Mouse (Mus musculus) heart, embryonic 16.5 days (tissue): Measurements from ENCODE around the gene Herpud1. TPM values are rescaled to one million over a fixed set of nuclear protein-coding genes. Genes with fewer than 3 reads are reported as not detected.

Source experiments
- ATAC-seq: fragments of 200-750 bp; cut with Nextera tagmentation; replicated peaks from 2 replicates; pipeline ENCODE4 v1.8.0; 2017; ENCODE audit warnings: moderate number of reproducible peaks; ENCODE audit not compliant: insufficient read depth, low FRiP score; ENCODE audit errors: extremely low read depth
- H3K27ac ChIP-seq: fragments of 300-500 bp; sonication (generic); 2 replicates; pipeline ENCODE4 v1.5.1; 2014; ENCODE audit warnings: mild to moderate bottlenecking, low read length, control low read depth, moderate library complexity
- H3K27me3 ChIP-seq: fragments of 300-500 bp; sonication (generic); 2 replicates; pipeline ENCODE4 v1.6.1; 2014; ENCODE audit warnings: low read length, mixed read lengths; ENCODE audit not compliant: control insufficient read depth, insufficient read depth
- H3K36me3 ChIP-seq: fragments of 300-500 bp; sonication (generic); 2 replicates; pipeline ENCODE4 v1.6.1; 2014; ENCODE audit not compliant: control insufficient read depth, insufficient read depth
- H3K4me1 ChIP-seq: fragments of 300-500 bp; sonication (generic); 2 replicates; pipeline ENCODE4 v1.6.1; 2014; ENCODE audit warnings: low read length, mixed read lengths; ENCODE audit not compliant: control insufficient read depth, insufficient read depth
- H3K4me2 ChIP-seq: fragments of 300-500 bp; sonication (generic); 2 replicates; pipeline ENCODE4 v1.6.1; 2014; ENCODE audit warnings: low read depth, mild to moderate bottlenecking, control low read depth, low read length
- H3K4me3 ChIP-seq: fragments of 300-500 bp; sonication (generic); 2 replicates; pipeline ENCODE4 v1.5.1; 2014; ENCODE audit warnings: mild to moderate bottlenecking, control low read depth, low read length
- H3K9ac ChIP-seq: fragments of 300-500 bp; sonication (generic); 2 replicates; pipeline ENCODE4 v1.6.1; 2014; ENCODE audit warnings: low read length, control low read depth
- H3K9me3 ChIP-seq: fragments of 300-500 bp; sonication (generic); replicated peaks from 2 replicates; pipeline ENCODE4 v1.6.1; 2016; ENCODE audit warnings: low read length; ENCODE audit not compliant: control insufficient read depth
- WGBS: fragments of 180-500 bp; shearing (Covaris S2); extraction: QIAGEN DNeasy Blood & Tissue Kit; methylation state at CpG from one replicate; pipeline ENCODE4 v1.1.7; 2014; 5-methylcytosine and 5-hydroxymethylcytosine counted together
- polyA plus RNA-seq: library from polyadenylated mRNA; unstranded; fragments of >200 nt; fragmentation: Nextera tagmentation; extraction: Ambion mirVana; gene quantifications from 2 replicates; pipeline ENCODE4 v1.2.1, GENCODE M21; 2015

Gene Herpud1
- polyA plus RNA-seq, 1 experiment from 2014 or later: 120 TPM

- no peak overlapping the region; the same call in 1 of the 2 replicates for H3K9ac ChIP-seq
- peaks cover 28% of the 10 kb centered on the region for H3K4me1 ChIP-seq
- no peaks in the 10 kb centered on the region for H3K27me3 ChIP-seq
- no peak overlapping the region for H3K4me2 ChIP-seq
- H3K36me3 ChIP-seq: no peaks in the 10 kb centered on the region
- WGBS: 64% methylated on average over 7 of the region's 7 CpGs
- no peak for ATAC-seq
- no peak overlapping the region for H3K4me3 ChIP-seq
- H3K27ac ChIP-seq: peak overlapping the region; percentile 53; the same call in 1 of the 2 replicates
- H3K9me3 ChIP-seq: no peaks in the 10 kb centered on the region
Measured at GRCm38 (mm10) chr8:94354069-94354531, 32.1 kb upstream of the Herpud1 start.

- no peaks in the 10 kb centered on the region for H3K27me3 ChIP-seq
- no peak overlapping the region for H3K4me2 ChIP-seq
- H3K4me3 ChIP-seq: no peak overlapping the region
- peaks cover 29% of the 10 kb centered on the region for H3K4me1 ChIP-seq
- 63% methylated on average over 4 of the region's 4 CpGs for WGBS
- H3K27ac ChIP-seq: peak overlapping the region; percentile 53; the same call in 1 of the 2 replicates
- H3K9me3 ChIP-seq: no peaks in the 10 kb centered on the region
- H3K9ac ChIP-seq: no peak overlapping the region; the same call in 1 of the 2 replicates
- H3K36me3 ChIP-seq: no peaks in the 10 kb centered on the region
- no peak for ATAC-seq
Measured at GRCm38 (mm10) chr8:94354571-94354970, 31.7 kb upstream of the Herpud1 start.

- ATAC-seq: peak; percentile 69
- Histone ChIP-seq H3K9me3 (no peaks in the 10 kb centered on the region), H3K9ac (peak overlapping the region; percentile 35), H3K36me3 (no peaks in the 10 kb centered on the region), H3K4me2 (no peak overlapping the region; the same call in 1 of the 2 replicates), H3K27ac (peak overlapping the region; percentile 86), H3K4me1 (peaks cover 36% of the 10 kb centered on the region), H3K4me3 (no peak overlapping the region), H3K27me3 (no peaks in the 10 kb centered on the region)
- 27% methylated on average over 6 of the region's 6 CpGs for WGBS
Measured at GRCm38 (mm10) chr8:94357220-94357619, 29.0 kb upstream of the Herpud1 start.

DNA sequence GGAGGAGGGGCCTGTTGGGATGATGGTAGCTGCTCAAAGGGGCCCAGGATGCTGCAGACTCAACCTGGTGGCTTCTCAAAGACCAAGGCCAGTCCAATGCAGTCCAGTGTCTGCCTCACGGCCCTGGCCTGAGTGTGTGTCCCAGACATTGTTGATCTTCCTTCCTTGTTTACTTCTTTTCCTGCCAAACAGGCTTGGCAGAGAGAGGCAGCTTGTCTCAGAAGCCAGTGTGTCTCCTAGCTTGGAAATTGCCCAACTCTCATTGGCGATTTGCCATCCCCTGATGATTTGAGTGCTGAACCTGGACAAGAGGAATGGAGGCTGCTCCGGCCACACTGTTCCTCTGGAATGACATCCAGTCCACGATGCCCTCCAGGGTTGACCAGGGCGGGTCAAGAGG, 27.7 kb upstream of the Herpud1 start:
- Histone ChIP-seq H3K36me3 (no peaks in the 10 kb centered on the region), H3K4me3 (no peak overlapping the region), H3K4me1 (peaks cover 49% of the 10 kb centered on the region), H3K9ac (no peak overlapping the region), H3K4me2 (no peak overlapping the region), H3K9me3 (no peaks in the 10 kb centered on the region), H3K27ac (peak overlapping the region; percentile 47), H3K27me3 (no peaks in the 10 kb centered on the region)
- WGBS: 33% methylated on average over 5 of the region's 5 CpGs
- ATAC-seq: no peak

DNA sequence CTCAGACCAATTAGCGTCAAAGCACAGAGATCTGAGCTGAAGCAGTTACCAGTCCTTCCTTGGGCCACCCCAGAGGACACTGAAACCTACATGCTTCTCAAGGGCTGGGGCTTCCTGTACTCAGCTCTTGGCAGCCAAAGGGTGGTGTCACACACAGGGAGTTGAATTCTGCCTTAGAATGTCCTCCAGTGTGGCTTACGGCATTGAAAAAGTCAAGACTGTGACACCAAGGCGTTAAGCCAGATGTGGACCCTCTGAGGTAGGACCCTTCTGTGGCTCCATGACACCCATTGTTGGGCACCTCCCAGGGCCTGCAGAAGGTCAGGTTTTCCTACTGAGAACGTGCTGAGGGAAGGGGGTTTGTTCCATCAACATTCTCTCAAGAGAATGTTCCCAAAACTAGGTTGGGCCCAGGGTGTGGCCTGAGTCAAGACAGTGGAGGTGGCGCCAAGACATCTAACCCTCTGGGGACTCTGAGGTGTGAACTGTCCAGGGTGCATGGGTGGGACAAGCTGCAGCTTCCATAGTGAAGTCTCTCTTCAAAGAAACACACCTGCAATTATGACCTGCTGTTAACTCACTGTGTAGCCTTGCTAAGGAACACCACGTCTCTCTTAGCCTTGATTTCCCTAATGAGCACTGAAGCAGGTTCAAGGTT, 24.3 kb upstream of the Herpud1 start:
- no peak overlapping the region for H3K4me2 ChIP-seq
- peaks cover 50% of the 10 kb centered on the region for H3K4me1 ChIP-seq
- no peaks in the 10 kb centered on the region for H3K27me3 ChIP-seq
- ATAC-seq: no peak
- H3K36me3 ChIP-seq: no peaks in the 10 kb centered on the region
- H3K9ac ChIP-seq: no peak overlapping the region
- WGBS: 84% methylated on average over 6 of the region's 6 CpGs
- peak overlapping the region; percentile 90 for H3K27ac ChIP-seq
- H3K9me3 ChIP-seq: no peaks in the 10 kb centered on the region
- H3K4me3 ChIP-seq: no peak overlapping the region

DNA sequence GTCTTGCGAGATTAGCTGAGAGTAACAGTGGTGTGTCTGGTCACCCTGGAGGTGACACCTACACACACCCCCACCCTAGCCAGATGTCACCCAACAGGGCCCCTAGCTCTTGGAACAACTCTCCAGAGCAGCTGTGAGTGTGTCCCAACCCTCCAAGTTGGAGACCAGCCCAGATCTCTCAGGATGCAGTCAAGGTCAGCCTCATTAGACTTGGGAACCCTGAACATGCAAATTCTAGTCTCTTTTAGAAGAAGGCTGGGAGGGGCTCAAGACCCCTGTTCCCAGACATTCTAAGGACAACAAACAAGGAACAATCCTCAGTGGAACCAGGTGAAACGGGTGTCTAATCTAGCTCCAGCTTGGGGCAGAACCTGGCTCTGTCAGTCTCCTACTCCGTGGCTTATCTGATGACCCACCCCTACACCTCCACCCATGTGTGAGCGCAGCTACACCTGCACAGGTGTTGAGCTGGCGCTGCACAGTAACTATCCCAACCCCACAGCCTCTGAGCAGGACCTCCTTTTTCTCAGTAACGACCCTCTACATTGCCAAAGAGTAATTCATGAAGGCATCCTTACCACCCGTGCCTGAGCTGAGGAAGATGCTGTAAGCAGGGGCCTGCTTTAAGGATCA, 23.5 kb upstream of the Herpud1 start:
- no peaks in the 10 kb centered on the region for H3K9me3 ChIP-seq
- H3K27ac ChIP-seq: peak overlapping the region; percentile 90
- no peaks in the 10 kb centered on the region for H3K27me3 ChIP-seq
- H3K4me3 ChIP-seq: no peak overlapping the region
- peak; percentile 58 for ATAC-seq
- H3K9ac ChIP-seq: peak overlapping the region; percentile 52
- peak overlapping the region; percentile 33 for H3K4me2 ChIP-seq
- H3K4me1 ChIP-seq: peaks cover 42% of the 10 kb centered on the region
- WGBS: 65% methylated on average over 7 of the region's 7 CpGs
- H3K36me3 ChIP-seq: no peaks in the 10 kb centered on the region

DNA sequence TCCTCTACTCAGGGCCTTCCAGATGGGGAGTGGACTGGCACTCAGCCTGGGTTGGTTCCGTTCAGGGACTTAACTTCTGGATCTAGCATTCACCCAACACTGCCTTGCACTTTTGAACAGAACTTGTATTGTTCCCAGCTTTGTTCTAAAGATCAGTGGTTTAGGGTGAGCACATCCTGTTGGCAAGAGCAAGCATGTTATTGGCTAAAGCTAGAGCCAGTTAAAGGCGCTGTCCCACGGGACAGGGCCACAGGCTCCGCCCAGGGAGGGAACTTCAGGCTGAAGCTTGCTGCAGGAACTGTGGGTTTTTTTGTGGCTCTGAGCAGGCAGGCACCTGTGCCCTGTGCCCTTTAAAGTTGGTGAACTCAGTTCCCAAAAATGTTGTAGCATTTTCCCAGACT, 22.9 kb upstream of the Herpud1 start:
- no peaks in the 10 kb centered on the region for H3K27me3 ChIP-seq
- peak overlapping the region; percentile 90 for H3K27ac ChIP-seq
- 34% methylated on average over 4 of the region's 4 CpGs for WGBS
- H3K4me3 ChIP-seq: no peak overlapping the region
- H3K4me1 ChIP-seq: peaks cover 37% of the 10 kb centered on the region
- H3K9me3 ChIP-seq: no peaks in the 10 kb centered on the region
- peak overlapping the region; percentile 52 for H3K9ac ChIP-seq
- no peaks in the 10 kb centered on the region for H3K36me3 ChIP-seq
- H3K4me2 ChIP-seq: peak overlapping the region; percentile 33
- peak; percentile 78 for ATAC-seq

DNA sequence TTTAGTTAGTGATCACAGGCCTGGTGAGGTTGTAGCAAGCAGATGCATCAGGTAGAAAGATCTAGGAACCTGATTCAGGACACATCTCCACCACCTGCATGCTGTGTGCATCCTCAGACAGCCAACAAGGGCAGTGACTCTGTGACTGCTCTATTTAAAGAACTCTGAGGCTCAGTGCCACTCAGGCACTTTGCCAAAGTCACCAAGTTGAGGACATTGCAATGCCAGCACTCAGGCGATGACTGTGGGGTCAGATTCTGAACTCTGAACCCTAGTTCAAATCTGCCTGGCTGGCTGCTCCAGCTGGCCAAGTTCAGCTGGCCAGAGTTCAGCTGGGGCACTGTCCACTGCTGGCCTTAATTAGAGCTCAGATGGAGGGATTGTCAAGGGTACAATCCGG, 22.3 kb upstream of the Herpud1 start:
- H3K27ac ChIP-seq: peak overlapping the region; percentile 90
- no peaks in the 10 kb centered on the region for H3K27me3 ChIP-seq
- ATAC-seq: peak; percentile 62
- WGBS: 42% methylated on average over 2 of the region's 2 CpGs
- H3K4me3 ChIP-seq: no peak overlapping the region
- peak overlapping the region; percentile 33; the same call in 1 of the 2 replicates for H3K4me2 ChIP-seq
- peaks cover 31% of the 10 kb centered on the region for H3K4me1 ChIP-seq
- H3K9me3 ChIP-seq: no peaks in the 10 kb centered on the region
- no peaks in the 10 kb centered on the region for H3K36me3 ChIP-seq
- H3K9ac ChIP-seq: no peak overlapping the region

DNA sequence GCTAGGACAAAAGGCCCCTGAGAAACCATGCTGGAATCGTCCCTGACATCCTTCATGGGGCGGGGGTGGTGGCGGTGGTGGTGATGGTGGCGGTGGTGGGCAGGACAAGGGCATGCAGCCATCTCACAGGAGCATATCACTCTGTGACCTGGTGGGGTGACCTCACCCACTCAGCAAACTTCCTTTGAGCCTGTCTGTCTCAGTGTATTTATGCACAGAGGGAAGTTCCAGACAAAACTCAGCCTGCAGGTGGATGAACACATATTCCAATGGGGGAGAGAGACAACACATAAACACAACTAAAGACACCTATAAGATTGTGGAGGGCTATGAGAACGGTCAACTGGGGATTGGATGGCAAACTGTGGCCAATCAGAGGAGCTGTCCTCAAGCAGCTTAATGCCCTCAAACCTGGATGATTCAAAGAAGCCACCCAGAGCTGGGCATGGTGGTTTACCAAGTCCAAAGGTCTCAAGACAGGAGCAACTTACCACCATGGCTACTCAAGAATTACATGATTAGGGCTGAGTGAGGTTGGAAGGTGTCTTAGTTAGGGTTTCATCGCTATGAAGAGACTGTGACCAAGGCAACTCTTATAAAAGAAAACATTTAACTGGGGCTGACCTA, 21.4 kb upstream of the Herpud1 start:
- Histone ChIP-seq H3K9ac (no peak overlapping the region), H3K27ac (no peak overlapping the region), H3K4me2 (no peak overlapping the region), H3K36me3 (no peaks in the 10 kb centered on the region), H3K27me3 (no peaks in the 10 kb centered on the region), H3K4me1 (peaks cover 26% of the 10 kb centered on the region), H3K9me3 (no peaks in the 10 kb centered on the region), H3K4me3 (no peak overlapping the region)
- WGBS: 84% methylated on average over 6 of the region's 6 CpGs
- no peak for ATAC-seq
